8 mouse cellular contexts compared by ENCODE assay signal in the genomic region with DNA sequence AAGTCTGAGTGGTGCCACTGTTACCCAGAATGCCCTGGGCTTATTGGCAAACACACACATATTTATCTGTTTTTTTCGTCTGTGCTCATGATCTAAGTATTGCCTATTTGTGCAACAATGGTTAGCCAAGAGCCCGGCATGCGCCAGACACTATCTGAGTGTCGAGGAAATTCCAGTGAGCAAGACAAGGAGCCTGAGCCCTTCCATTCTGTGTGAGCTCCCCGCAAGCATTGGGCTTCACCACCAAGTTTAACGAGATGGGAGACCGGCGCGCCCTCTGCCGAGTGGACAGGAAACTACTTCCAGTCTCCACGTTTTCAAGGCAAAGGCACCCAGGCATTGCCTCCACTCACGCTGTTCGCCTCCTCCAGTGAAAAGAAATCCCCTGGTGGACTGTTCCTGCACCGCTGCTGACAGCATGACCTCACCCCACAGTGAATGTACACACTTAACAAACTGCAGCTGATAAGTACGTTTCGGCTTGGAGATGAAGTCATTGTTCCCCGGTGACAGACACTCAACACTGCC. TPM values are rescaled to one million over a fixed set of nuclear protein-coding genes. Genes with fewer than 3 reads are reported as not detected.
DNase-seq lines count a peak whose midpoint lies in the region; ATAC-seq lines count a peak whose summit lies in the region.

No protein-coding gene starts in this region.

- peak overlapping the region; percentile 15; the same call in 1 of the 2 replicates for H3K4me2 ChIP-seq in heart, embryonic 11.5 days
- H3K4me2 ChIP-seq in liver, embryonic 16.5 days (ENCODE audit: low read depth, low read length): no peak overlapping the region

- 0 out of 2 replicates have a peak, but pooled peaks cover 14% of the 10 kb centered on the region for H3K4me1 ChIP-seq in heart, embryonic 11.5 days (ENCODE audit: control insufficient read depth, insufficient read depth, low read length)
- no peaks in the 10 kb centered on the region for H3K4me1 ChIP-seq in liver, embryonic 16.5 days (ENCODE audit: control insufficient read depth, low read depth, low read length)
- H3K4me1 ChIP-seq in midbrain, embryonic 10.5 days: no peaks in the 10 kb centered on the region

- no peaks in the 10 kb centered on the region; the same call in 1 of the 2 replicates for H3K9me3 ChIP-seq in heart, embryonic 11.5 days (replicated peaks; ENCODE audit: control insufficient read depth, low read length)
- no peaks in the 10 kb centered on the region for H3K9me3 ChIP-seq in liver, embryonic 16.5 days (replicated peaks; ENCODE audit: control insufficient read depth, low read length)
- H3K9me3 ChIP-seq in midbrain, embryonic 10.5 days (replicated peaks): peaks cover 6% of the 10 kb centered on the region

- H3K27ac ChIP-seq in heart, embryonic 11.5 days (ENCODE audit: low read depth, low read length): peak overlapping the region; percentile 95
- no peak overlapping the region for H3K27ac ChIP-seq in liver, embryonic 16.5 days (ENCODE audit: low read length)
- H3K27ac ChIP-seq in midbrain, embryonic 10.5 days (replicated peaks): no peak overlapping the region

- peak; percentile 89 for ATAC-seq in heart, embryonic 11.5 days (replicated peaks; ENCODE audit: insufficient number of reproducible peaks, low FRiP score, low TSS enrichment)
- 0 out of 2 replicates have a peak, but pooled peaks have one; percentile 11 for ATAC-seq in liver, embryonic 16.5 days (ENCODE audit: low read depth)

- no peaks in the 10 kb centered on the region for H3K27me3 ChIP-seq in heart, embryonic 11.5 days (ENCODE audit: control insufficient read depth, insufficient read depth, low read length)
- no peaks in the 10 kb centered on the region for H3K27me3 ChIP-seq in liver, embryonic 16.5 days (ENCODE audit: control insufficient read depth, insufficient read depth, low read depth, low read length)
- no peaks in the 10 kb centered on the region for H3K27me3 ChIP-seq in splenic B cell, adult 2 months (ENCODE audit: control insufficient read depth, insufficient read depth, low read length, poor library complexity, severe bottlenecking)
- H3K27me3 ChIP-seq in midbrain, embryonic 10.5 days (ENCODE audit: low read depth, poor library complexity, severe bottlenecking): no peaks in the 10 kb centered on the region

- 30% methylated on average over 17 of the region's 17 CpGs for WGBS in heart, embryonic 11.5 days (ENCODE audit: insufficient replicate concordance)
- 52% methylated on average over 17 of the region's 17 CpGs for WGBS in liver, embryonic 16.5 days (ENCODE audit: insufficient replicate concordance)
- 85% methylated on average over 17 of the region's 17 CpGs for WGBS in midbrain, embryonic 10.5 days

- H3K36me3 ChIP-seq in heart, embryonic 11.5 days (ENCODE audit: control insufficient read depth, insufficient read depth, low read length): no peaks in the 10 kb centered on the region
- no peaks in the 10 kb centered on the region for H3K36me3 ChIP-seq in liver, embryonic 16.5 days (ENCODE audit: control insufficient read depth, insufficient read depth)
- H3K36me3 ChIP-seq in splenic B cell, adult 2 months (ENCODE audit: control insufficient read depth, insufficient read depth, low read length, poor library complexity, severe bottlenecking): no peaks in the 10 kb centered on the region
- H3K36me3 ChIP-seq in midbrain, embryonic 10.5 days: no peaks in the 10 kb centered on the region

- H3K9ac ChIP-seq in heart, embryonic 11.5 days (ENCODE audit: low read depth, low read length): no peak overlapping the region
- H3K9ac ChIP-seq in liver, embryonic 16.5 days (ENCODE audit: low read depth, low read length): no peak overlapping the region

- peak; percentile 10 for DNase-seq in right cerebral cortex, postnatal 4 days
- DNase-seq in right cerebral cortex, adult 2 months (ENCODE audit: low spot score in 2 of 2): no peak
- peak; percentile 68 for DNase-seq in adrenal gland, postnatal 14 days
- peak; percentile 26 for DNase-seq in splenic B cell, adult 2 months (ENCODE audit: low read depth, low spot score)
- no peak for DNase-seq in midbrain, embryonic 10.5 days (ENCODE audit: low spot score)
- DNase-seq in cerebellum, adult 8-10 months: no peak

- H3K4me3 ChIP-seq in heart, embryonic 11.5 days (ENCODE audit: low read depth, low read length): no peak overlapping the region
- no peak overlapping the region for H3K4me3 ChIP-seq in liver, embryonic 16.5 days (ENCODE audit: low read depth, low read length)
- H3K4me3 ChIP-seq in midbrain, embryonic 10.5 days: no peak overlapping the region

RNA-seq across cellular contexts. Expression of a gene that starts 39.0 kb away (rescaled TPM):
- total RNA-seq in adrenal gland, postnatal 14 days (2021): 17.8 and 18.9 TPM in 2 replicates
- polyA plus RNA-seq in heart, embryonic 11.5 days (2014; fragmentation: Nextera tagmentation; extraction: Ambion mirVana): 42.4 and 46.7 TPM in 2 replicates
- polyA plus RNA-seq in liver, embryonic 16.5 days (2015; fragmentation: Nextera tagmentation; extraction: Ambion mirVana): 3.9 and 4.3 TPM in 2 replicates
- polyA plus RNA-seq in midbrain, embryonic 10.5 days (2016; fragmentation: Nextera tagmentation; extraction: Ambion mirVana): 21.0 and 21.2 TPM in 2 replicates

RNA-seq across cellular contexts. Expression of a gene that starts 43.2 kb away (rescaled TPM):
- total RNA-seq in adrenal gland, postnatal 14 days (2021): 38.3 and 40.4 TPM in 2 replicates
- 39.9 and 48.3 TPM in 2 replicates for polyA plus RNA-seq in heart, embryonic 11.5 days (2014; fragmentation: Nextera tagmentation; extraction: Ambion mirVana)
- 21.9 and 22.8 TPM in 2 replicates for polyA plus RNA-seq in liver, embryonic 16.5 days (2015; fragmentation: Nextera tagmentation; extraction: Ambion mirVana)
- 26.0 and 27.1 TPM in 2 replicates for polyA plus RNA-seq in midbrain, embryonic 10.5 days (2016; fragmentation: Nextera tagmentation; extraction: Ambion mirVana)

RNA-seq across cellular contexts. Expression of a gene that starts 43.5 kb away (rescaled TPM):
- 63.7 and 66.8 TPM in 2 replicates for total RNA-seq in adrenal gland, postnatal 14 days (2021)
- polyA plus RNA-seq in heart, embryonic 11.5 days (2014; fragmentation: Nextera tagmentation; extraction: Ambion mirVana): 129 and 133 TPM in 2 replicates
- 51.9 and 61.2 TPM in 2 replicates for polyA plus RNA-seq in liver, embryonic 16.5 days (2015; fragmentation: Nextera tagmentation; extraction: Ambion mirVana)
- 132 and 135 TPM in 2 replicates for polyA plus RNA-seq in midbrain, embryonic 10.5 days (2016; fragmentation: Nextera tagmentation; extraction: Ambion mirVana)

Comparison
In these comparisons a context has a peak if more than half of its experiments do, and no peak if none do; other contexts are left out.
1. DNase-seq: peak in right cerebral cortex, postnatal 4 days (single experiment), adrenal gland, postnatal 14 days (single experiment) and splenic B cell, adult 2 months (single experiment); none in right cerebral cortex, adult 2 months (0 of 2), midbrain, embryonic 10.5 days (single experiment) and cerebellum, adult 8-10 months (single experiment).